Mouse (Mus musculus): Measurements from ENCODE around the gene Cdc37l1. TPM values are rescaled to one million over a fixed set of nuclear protein-coding genes. Genes with fewer than 3 reads are reported as not detected.

Gene Cdc37l1
- polyA plus RNA-seq, 1 experiment from 2014 or later = 42.9 TPM

DNA sequence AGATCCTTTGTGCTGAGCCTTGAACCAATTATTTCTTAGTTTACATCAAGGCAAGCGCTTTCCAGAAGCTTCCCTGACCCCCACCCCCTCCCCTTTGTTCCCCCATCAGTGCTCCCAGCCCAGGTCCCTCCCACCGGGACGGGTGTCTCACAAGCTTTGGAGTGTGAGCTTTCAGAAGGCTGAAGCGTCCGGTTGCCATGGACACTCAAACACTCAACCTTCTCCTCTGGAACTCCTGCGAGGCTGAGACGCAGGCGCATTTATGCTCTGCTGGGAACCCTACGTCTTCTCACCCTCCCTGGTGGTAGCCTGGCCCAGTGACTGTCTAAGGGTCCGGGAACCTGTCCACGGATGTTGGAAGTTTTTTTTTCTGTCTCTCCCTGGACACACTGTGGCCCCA, 22.5 kb upstream of the Cdc37l1 start, which contains the start of gene 4430402I18Rik:
Gene 4430402I18Rik (minus strand): TSS at position 149 of the 400 bp plus-strand sequence.
- no peak within 1 kb of the TSS for H3K4me3 ChIP-seq (ENCODE audit: low read depth, low read length)
- H3K27me3 ChIP-seq (replicated peaks; ENCODE audit: control insufficient read depth, insufficient read depth, low read length) = no peaks in the 10 kb centered on the region
- no peaks in the 10 kb centered on the region for H3K36me3 ChIP-seq (ENCODE audit: control insufficient read depth, insufficient read depth, low read length)
- peaks cover 6% of the 10 kb centered on the region; the same call in 1 of the 2 replicates for H3K4me1 ChIP-seq (replicated peaks; ENCODE audit: control insufficient read depth, insufficient read depth, low read length)
- H3K27ac ChIP-seq (ENCODE audit: low read depth) = no peak within 1 kb of the TSS
- ATAC-seq (replicated peaks; ENCODE audit: low FRiP score, low TSS enrichment, low read depth) = no peak
- 11% methylated on average over 11 of the region's 11 CpGs for WGBS
- no peak for DNase-seq (ENCODE audit: low spot score)
- no peak within 1 kb of the TSS for H3K9ac ChIP-seq (ENCODE audit: low read length)
- H3K9me3 ChIP-seq (ENCODE audit: control insufficient read depth, low read length) = no peaks in the 10 kb centered on the region
- H3K4me2 ChIP-seq (ENCODE audit: low read length) = no peak within 1 kb of the TSS

DNA sequence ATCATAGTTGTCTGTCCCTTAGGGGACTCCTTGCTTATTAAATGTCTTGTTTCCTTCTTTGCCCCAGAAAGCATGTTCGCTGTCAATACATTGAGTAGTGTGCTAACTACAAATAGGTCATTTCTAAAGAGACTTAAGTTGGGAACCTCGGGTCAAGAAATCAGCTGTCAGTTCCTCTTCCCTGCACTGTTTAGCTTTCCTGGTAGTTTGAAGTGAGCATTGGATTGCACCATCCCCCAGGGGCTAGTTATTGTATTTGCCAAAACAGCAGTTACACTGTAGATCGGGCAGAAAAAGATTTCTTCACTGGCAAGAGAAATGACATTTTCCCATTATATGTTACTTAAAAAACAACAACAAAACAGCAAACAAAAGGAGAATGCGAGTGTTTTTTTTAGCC, 22.0 kb upstream of the Cdc37l1 start:
- Histone ChIP-seq H3K4me1 (replicated peaks; ENCODE audit: control insufficient read depth, insufficient read depth, low read length) (peaks cover 6% of the 10 kb centered on the region; the same call in 1 of the 2 replicates), H3K27me3 (replicated peaks; ENCODE audit: control insufficient read depth, insufficient read depth, low read length) (no peaks in the 10 kb centered on the region), H3K4me2 (ENCODE audit: low read length) (no peak overlapping the region), H3K36me3 (ENCODE audit: control insufficient read depth, insufficient read depth, low read length) (no peaks in the 10 kb centered on the region), H3K4me3 (ENCODE audit: low read depth, low read length) (no peak overlapping the region), H3K27ac (ENCODE audit: low read depth) (no peak overlapping the region), H3K9ac (ENCODE audit: low read length) (no peak overlapping the region), H3K9me3 (ENCODE audit: control insufficient read depth, low read length) (no peaks in the 10 kb centered on the region)
- WGBS = 77% methylated on average over 4 of the region's 4 CpGs
- DNase-seq (ENCODE audit: low spot score) (no peak), ATAC-seq (replicated peaks; ENCODE audit: low FRiP score, low TSS enrichment, low read depth) (no peak)

DNA sequence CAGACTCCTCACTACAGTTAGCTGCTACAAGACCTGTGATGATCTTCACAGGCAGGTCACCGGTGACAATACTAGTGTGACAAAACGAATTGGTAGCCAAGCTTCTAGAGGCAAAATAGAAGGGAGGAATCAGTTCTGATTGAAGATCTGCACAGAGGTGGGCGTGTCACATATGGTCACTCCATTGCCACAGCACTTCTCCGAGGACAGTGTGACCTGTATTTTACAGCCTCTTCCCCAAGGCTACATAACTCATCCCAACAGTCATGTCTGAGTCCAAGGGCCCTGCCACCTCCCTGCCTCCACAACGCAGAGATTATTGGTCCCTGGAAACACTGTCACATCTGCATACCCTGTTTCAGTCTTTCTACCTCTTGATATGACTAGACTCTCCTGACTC, 20.9 kb upstream of the Cdc37l1 start:
- ATAC-seq (replicated peaks; ENCODE audit: low FRiP score, low TSS enrichment, low read depth) (no peak), DNase-seq (ENCODE audit: low spot score) (no peak)
- 81% methylated on average over 5 of the region's 5 CpGs for WGBS
- Histone ChIP-seq H3K36me3 (ENCODE audit: control insufficient read depth, insufficient read depth, low read length) (no peaks in the 10 kb centered on the region), H3K27ac (ENCODE audit: low read depth) (no peak overlapping the region), H3K27me3 (replicated peaks; ENCODE audit: control insufficient read depth, insufficient read depth, low read length) (no peaks in the 10 kb centered on the region; the same call in 1 of the 2 replicates), H3K9me3 (ENCODE audit: control insufficient read depth, low read length) (no peaks in the 10 kb centered on the region), H3K4me3 (ENCODE audit: low read depth, low read length) (no peak overlapping the region), H3K9ac (ENCODE audit: low read length) (no peak overlapping the region), H3K4me1 (replicated peaks; ENCODE audit: control insufficient read depth, insufficient read depth, low read length) (peaks cover 6% of the 10 kb centered on the region; the same call in 1 of the 2 replicates), H3K4me2 (ENCODE audit: low read length) (no peak overlapping the region)

DNA sequence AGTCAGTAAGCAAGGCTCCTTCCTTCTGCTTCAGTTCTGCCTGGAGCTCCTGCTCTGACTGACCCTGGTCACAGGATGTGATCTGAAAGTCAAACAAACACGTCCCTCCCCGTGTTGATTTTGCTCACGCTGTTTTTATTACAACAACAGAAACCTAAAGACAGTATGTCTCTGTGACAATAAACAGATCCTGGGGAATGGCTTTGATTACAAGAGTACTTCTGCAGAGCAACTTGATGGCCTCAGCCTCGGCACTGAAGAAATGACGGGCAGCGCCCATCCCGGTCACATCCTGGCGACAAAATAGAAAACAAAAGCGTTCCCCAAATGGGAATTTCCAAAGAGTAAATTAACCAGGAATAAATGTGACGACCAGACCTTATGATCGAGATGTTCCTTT, 19.9 kb upstream of the Cdc37l1 start:
- Histone ChIP-seq H3K4me3 (ENCODE audit: low read depth, low read length) (no peak overlapping the region), H3K9ac (ENCODE audit: low read length) (no peak overlapping the region), H3K4me2 (ENCODE audit: low read length) (no peak overlapping the region), H3K36me3 (ENCODE audit: control insufficient read depth, insufficient read depth, low read length) (no peaks in the 10 kb centered on the region), H3K9me3 (ENCODE audit: control insufficient read depth, low read length) (no peaks in the 10 kb centered on the region), H3K4me1 (replicated peaks; ENCODE audit: control insufficient read depth, insufficient read depth, low read length) (no peaks in the 10 kb centered on the region), H3K27me3 (replicated peaks; ENCODE audit: control insufficient read depth, insufficient read depth, low read length) (peaks cover 7% of the 10 kb centered on the region; the same call in 1 of the 2 replicates), H3K27ac (ENCODE audit: low read depth) (no peak overlapping the region)
- no peak for DNase-seq (ENCODE audit: low spot score)
- no peak for ATAC-seq (replicated peaks; ENCODE audit: low FRiP score, low TSS enrichment, low read depth)
- 32% methylated on average over 11 of the region's 11 CpGs for WGBS

DNA sequence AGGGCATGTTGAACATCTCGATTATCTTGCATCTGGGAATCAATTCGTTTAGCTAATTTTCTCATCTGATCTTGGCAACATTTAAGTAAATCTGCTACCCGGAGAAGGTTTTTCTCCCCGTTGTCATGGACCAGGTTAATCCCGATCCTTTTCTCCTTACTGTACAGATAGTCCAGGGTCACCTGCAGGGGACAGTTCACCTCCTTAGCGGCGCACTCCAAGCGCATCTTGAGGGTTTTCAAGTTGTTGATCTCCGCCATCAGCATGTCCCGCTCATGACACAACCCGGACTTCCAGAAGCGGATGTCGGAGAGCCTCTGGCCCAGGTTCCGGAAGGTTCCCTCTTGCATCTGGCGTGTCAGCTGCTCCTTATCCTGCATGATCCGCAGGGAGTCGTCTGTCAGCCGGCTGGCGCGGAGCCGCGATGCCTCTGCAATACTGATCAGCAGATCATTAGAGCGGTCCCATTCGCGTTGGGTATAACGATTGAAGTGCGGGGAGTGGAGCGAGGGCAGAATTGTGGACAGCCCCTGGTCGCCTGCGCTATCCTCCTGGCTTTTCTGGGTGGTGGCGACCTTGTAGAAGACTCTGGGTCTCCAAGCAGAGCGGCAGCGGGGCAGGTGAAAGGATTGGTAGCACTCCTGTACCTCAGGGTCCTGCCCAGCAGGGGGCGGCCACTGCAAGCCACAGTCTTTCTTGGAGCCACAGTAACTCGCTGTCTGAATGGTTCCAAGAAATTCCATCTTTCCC, 15.1 kb upstream of the Cdc37l1 start:
- no peaks in the 10 kb centered on the region for H3K9me3 ChIP-seq (ENCODE audit: control insufficient read depth, low read length)
- no peak overlapping the region for H3K9ac ChIP-seq (ENCODE audit: low read length)
- H3K36me3 ChIP-seq (ENCODE audit: control insufficient read depth, insufficient read depth, low read length) = no peaks in the 10 kb centered on the region
- 18% methylated on average over 35 of the region's 35 CpGs for WGBS
- peak overlapping the region; percentile 26 for H3K4me3 ChIP-seq (ENCODE audit: low read depth, low read length)
- peaks cover 7% of the 10 kb centered on the region; the same call in 1 of the 2 replicates for H3K27me3 ChIP-seq (replicated peaks; ENCODE audit: control insufficient read depth, insufficient read depth, low read length)
- peak overlapping the region; percentile 57 for H3K4me2 ChIP-seq (ENCODE audit: low read length)
- H3K27ac ChIP-seq (ENCODE audit: low read depth) = no peak overlapping the region
- ATAC-seq (replicated peaks; ENCODE audit: low FRiP score, low TSS enrichment, low read depth) (peak; percentile 76), DNase-seq (ENCODE audit: low spot score) (peak; percentile 90)
- no peaks in the 10 kb centered on the region for H3K4me1 ChIP-seq (replicated peaks; ENCODE audit: control insufficient read depth, insufficient read depth, low read length)

DNA sequence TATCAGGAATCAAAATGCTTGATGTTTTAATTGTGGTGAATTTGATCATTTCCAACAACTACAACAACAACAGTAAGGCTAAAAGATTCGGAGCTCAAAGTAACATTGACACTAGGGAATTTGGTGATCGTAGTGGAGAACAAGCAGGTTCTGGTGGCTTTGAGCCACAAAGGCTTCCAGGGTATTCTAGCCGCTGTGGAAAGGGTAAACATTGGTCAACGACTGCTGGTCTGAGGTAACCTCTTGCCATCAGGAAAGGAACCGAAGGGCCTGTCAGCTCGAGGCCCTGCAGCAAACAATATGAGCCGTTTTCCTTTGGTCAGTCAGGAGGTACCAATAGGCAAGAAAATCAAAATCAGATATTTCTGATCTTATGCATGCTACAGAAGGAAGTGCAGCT, 7.5 kb upstream of the Cdc37l1 start:
- H3K9me3 ChIP-seq (ENCODE audit: control insufficient read depth, low read length) = no peaks in the 10 kb centered on the region
- H3K27ac ChIP-seq (ENCODE audit: low read depth) = no peak overlapping the region
- ATAC-seq (replicated peaks; ENCODE audit: low FRiP score, low TSS enrichment, low read depth) = no peak
- no peaks in the 10 kb centered on the region for H3K36me3 ChIP-seq (ENCODE audit: control insufficient read depth, insufficient read depth, low read length)
- H3K4me1 ChIP-seq (replicated peaks; ENCODE audit: control insufficient read depth, insufficient read depth, low read length) = no peaks in the 10 kb centered on the region
- H3K4me3 ChIP-seq (ENCODE audit: low read depth, low read length) = no peak overlapping the region
- DNase-seq (ENCODE audit: low spot score) = no peak
- H3K4me2 ChIP-seq (ENCODE audit: low read length) = no peak overlapping the region
- H3K27me3 ChIP-seq (replicated peaks; ENCODE audit: control insufficient read depth, insufficient read depth, low read length) = no peaks in the 10 kb centered on the region
- whole genome bisulfite sequencing = 62% methylated on average over 7 of the region's 7 CpGs
- no peak overlapping the region for H3K9ac ChIP-seq (ENCODE audit: low read length)

DNA sequence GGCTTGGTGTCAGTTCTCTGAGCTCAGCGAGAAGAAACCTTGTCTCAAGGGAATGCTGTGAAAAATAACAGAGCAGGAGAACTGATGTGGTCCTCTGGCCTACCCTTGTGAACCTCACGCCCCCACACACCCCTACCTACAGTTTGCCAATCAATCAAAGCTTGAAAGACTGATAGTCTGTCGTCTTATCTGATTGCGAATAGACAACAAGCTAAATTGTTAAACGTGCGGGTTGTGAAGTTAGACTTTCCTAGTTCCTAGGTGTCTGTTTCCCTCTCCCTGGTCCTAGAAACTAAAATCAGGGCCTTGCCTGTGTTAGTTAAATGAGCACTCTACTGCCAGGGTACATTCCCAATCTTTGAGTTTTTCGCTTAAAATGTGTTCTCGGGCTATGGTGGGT, 637 bp upstream of the Cdc37l1 start:
- Histone ChIP-seq H3K27ac (ENCODE audit: low read depth) (peak overlapping the region; percentile 76; the same call in 1 of the 2 replicates), H3K9ac (ENCODE audit: low read length) (peak overlapping the region; percentile 84)

DNA sequence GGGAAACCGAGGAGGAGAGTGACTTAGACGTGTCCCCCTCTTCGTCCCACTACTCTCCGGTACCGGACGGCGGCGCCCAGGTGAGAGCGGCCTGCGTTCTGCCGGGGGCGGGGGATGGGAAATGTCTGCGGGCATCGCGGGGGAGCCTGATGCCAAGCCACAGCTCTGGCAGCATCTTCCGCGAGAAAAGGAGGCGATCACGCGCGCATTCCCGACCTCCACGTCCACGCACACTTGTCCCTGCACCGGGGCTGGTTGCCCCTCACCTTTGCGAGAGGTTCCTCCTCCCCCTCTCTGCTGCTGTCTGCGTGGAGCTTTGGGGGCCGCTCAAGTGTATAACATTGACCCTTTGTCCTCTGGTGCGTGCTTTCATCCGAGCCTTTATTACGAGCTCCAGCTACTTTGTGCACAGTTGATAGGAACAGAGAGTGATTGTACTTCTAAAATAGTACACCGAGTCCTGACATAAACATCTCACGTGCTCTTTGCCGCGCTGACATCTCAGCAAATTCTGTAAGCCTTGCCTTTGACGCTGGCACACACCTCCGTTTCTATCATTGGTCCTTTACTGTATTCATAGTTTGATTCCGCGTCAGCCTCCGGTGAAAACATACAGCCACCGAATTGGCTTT, 554 bp downstream of the Cdc37l1 start:
- ATAC-seq (replicated peaks; ENCODE audit: low FRiP score, low TSS enrichment, low read depth) = peak; percentile 70
- Histone ChIP-seq H3K36me3 (ENCODE audit: control insufficient read depth, insufficient read depth, low read length) (peaks cover 20% of the 10 kb centered on the region), H3K27ac (ENCODE audit: low read depth) (peak overlapping the region; percentile 76), H3K4me2 (ENCODE audit: low read length) (peak overlapping the region; percentile 74), H3K9ac (ENCODE audit: low read length) (peak overlapping the region; percentile 84), H3K4me1 (replicated peaks; ENCODE audit: control insufficient read depth, insufficient read depth, low read length) (peaks cover 5% of the 10 kb centered on the region; the same call in 1 of the 2 replicates), H3K4me3 (ENCODE audit: low read depth, low read length) (peak overlapping the region; percentile 88), H3K27me3 (replicated peaks; ENCODE audit: control insufficient read depth, insufficient read depth, low read length) (no peaks in the 10 kb centered on the region), H3K9me3 (ENCODE audit: control insufficient read depth, low read length) (no peaks in the 10 kb centered on the region)
- DNase-seq (ENCODE audit: low spot score) = peak; percentile 65
- WGBS = 3% methylated on average over 41 of the region's 41 CpGs

More for the DNA sequence above, 637 bp upstream of the Cdc37l1 start:
- H3K4me2 ChIP-seq (ENCODE audit: low read length) = peak overlapping the region; percentile 74
- peaks cover 8% of the 10 kb centered on the region; the same call in 1 of the 2 replicates for H3K36me3 ChIP-seq (ENCODE audit: control insufficient read depth, insufficient read depth, low read length)
- peak overlapping the region; percentile 88 for H3K4me3 ChIP-seq (ENCODE audit: low read depth, low read length)
- 51% methylated on average over 8 of the region's 8 CpGs for WGBS
- peaks cover 5% of the 10 kb centered on the region; the same call in 1 of the 2 replicates for H3K4me1 ChIP-seq (replicated peaks; ENCODE audit: control insufficient read depth, insufficient read depth, low read length)
- no peak for ATAC-seq (replicated peaks; ENCODE audit: low FRiP score, low TSS enrichment, low read depth)
- no peak for DNase-seq (ENCODE audit: low spot score)
- H3K9me3 ChIP-seq (ENCODE audit: control insufficient read depth, low read length) = no peaks in the 10 kb centered on the region
- H3K27me3 ChIP-seq (replicated peaks; ENCODE audit: control insufficient read depth, insufficient read depth, low read length) = no peaks in the 10 kb centered on the region

Data from intestine, embryonic 14.5 days (tissue).